Mouse (Mus musculus): ENCODE measurements around the gene Alox5ap.

Alox5ap gene

DNA sequence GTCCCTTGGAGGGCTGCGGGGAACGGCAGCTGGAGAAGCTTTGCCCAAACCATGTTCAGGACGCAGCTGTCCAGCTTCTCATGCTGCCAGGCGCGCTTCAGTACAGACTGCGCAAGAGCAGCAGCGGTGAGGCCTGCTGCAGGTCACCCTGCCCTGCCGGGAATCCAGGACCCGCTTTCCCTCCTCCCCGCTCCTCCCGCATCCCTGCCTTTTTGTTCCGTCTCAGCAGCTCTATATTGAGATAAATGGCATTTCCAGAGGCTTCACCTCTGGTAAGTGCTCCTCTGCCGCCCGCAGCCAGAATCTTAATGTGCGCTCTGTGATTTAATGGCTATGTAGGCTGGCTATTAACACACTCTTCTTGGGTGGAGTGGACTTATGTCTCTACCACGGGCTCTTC, 5.5 kb upstream of the Alox5ap start:
- DNase-seq (ENCODE audit: low spot score in 2 of 2), result no peak

DNA sequence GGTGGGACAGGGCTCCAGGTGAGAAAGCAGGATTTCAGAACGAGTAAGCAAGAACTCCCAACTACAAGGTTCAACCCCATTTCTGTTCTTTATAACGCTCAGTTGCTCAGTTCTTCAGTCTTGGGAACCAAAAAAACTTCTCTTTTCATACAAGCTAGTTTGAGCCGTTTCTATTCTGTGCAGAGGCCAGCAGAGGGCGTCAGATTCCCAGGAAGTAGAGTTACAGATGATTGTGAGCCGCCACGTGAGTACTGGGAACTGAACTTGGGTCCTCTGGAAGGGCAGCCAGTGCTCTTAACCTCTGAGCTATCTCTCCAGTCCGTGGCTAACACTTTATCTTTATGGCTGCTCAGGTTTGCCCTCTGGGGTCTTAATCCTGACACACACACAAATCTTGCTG, 3.1 kb upstream of the Alox5ap start:
- DNase-seq (ENCODE audit: low spot score in 2 of 2), result no peak

DNA sequence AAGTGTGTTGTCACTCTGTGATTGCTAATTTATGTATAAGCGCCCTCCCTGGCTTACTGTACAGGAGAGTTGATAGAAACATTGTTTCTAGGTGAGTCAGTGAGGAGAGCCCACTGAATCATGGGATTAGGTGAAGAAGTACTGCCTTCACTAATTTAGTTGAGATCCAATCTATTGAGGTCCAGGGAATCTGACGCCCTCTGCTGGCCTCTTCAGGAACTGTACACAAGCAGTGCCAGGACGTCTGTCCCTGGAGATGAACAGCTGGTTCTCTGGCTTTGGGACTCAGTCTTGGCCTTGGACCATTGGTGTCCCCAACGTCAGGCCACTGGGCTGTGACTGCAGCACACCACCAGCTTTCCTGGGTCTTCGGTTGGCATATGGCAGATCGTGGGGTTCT, 2.7 kb upstream of the Alox5ap start:
- DNase-seq (ENCODE audit: low spot score in 2 of 2), result no peak

DNA sequence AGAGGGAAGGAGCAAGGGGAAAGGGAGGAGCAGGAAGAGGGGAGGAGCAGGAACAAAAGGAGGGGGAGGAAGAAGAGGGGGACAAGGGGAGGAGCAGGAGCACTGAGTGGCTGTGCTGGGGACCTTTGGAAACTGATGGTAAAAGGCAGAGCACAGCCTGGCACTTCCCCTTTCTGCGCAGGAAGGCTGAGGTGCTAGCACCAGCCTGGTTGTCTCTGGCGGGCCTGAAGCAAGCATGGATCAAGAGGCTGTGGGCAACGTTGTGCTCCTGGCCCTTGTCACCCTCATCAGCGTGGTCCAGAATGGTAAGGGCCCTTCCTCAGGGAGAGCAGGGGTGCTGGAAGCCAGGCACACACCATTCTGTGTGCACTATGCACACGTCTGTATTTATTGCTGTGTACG, 312 bp downstream of the Alox5ap start:
- DNase-seq (ENCODE audit: low spot score in 2 of 2), result no peak

DNA sequence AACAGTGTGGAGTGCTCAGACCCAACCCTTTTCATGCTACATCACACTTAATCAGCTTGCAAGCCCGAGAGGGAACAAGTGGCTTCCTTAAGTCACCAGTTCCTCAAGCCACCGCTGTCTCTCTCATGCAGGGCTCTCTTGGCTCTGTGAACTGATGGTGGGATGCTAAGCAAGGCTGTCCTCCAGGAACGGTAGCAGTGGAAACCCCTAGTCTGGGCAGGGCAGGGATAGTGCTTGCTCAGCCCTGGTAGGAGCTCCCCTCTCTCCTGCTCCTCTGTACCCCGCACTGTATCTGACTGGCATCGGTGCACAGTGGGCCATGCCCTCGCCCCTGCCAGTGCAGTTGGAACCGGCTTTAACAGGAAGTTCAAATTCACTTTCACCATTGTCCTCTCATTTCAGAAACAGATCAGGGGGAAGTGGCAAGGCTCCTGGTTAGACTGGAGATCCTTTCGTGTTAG, 2.2 kb downstream of the Alox5ap start:
- no peak for DNase-seq (ENCODE audit: low spot score in 2 of 2)

DNA sequence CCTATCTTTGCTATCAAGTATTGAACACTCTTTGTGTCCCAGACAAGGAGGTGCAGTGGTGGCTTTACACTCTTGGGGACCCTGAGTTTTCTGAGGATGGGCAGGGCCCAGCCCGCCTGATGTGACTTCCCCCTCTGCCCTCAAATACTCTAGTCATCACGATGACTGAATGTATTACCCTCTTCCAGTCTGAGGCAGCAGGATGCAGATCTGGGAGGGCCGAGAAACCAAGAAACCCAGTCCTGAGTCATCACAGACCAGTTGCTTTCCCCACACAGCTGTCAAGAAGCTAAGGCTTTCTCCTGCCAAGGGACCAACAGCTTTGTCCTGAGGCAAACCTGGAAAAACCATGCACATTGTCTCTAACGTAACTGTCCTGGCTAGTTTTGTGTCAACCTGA, 2.9 kb downstream of the Alox5ap start:
- DNase-seq (ENCODE audit: low spot score in 2 of 2), result no peak

DNA sequence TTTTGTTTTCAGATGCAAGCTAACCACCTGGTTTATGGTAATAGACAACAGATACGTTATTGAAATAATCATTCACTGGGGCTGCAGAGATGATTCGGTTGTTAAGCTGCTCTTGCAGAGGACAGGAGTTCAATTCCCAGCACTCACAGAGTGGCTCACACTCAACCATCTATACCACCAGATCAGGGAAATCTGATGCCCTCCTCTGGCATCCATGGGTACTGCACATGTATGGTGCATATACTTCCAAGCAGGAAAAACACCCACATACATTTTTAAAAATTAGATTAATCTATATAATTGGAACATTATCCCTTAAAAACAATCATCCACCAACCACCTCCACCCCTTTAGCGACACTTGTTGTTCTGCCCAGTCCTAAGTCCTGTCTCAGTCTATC, 6.7 kb downstream of the Alox5ap start:
- no peak for DNase-seq (ENCODE audit: low spot score in 2 of 2)

DNA sequence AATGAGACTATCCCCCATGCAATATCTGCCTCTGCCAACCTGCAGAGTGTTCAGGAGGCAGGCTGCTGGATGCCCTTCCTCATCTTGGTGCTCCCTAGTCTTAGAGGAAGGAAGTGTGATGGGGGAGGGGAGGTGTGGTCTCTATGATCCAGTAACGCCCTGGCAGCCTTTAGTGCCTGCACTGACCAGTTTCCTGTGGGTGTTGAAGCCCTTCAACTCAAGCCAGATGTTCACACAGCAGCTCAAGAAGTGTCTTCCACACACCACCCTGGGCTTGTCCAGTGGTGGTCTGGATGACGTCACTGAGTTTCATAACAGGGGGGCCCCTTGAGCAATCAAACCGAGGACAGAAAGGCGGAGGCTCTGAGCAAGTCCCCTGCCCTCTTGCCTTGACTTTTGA, 8.0 kb downstream of the Alox5ap start:
- no peak for DNase-seq (ENCODE audit: low spot score in 2 of 2)

DNA sequence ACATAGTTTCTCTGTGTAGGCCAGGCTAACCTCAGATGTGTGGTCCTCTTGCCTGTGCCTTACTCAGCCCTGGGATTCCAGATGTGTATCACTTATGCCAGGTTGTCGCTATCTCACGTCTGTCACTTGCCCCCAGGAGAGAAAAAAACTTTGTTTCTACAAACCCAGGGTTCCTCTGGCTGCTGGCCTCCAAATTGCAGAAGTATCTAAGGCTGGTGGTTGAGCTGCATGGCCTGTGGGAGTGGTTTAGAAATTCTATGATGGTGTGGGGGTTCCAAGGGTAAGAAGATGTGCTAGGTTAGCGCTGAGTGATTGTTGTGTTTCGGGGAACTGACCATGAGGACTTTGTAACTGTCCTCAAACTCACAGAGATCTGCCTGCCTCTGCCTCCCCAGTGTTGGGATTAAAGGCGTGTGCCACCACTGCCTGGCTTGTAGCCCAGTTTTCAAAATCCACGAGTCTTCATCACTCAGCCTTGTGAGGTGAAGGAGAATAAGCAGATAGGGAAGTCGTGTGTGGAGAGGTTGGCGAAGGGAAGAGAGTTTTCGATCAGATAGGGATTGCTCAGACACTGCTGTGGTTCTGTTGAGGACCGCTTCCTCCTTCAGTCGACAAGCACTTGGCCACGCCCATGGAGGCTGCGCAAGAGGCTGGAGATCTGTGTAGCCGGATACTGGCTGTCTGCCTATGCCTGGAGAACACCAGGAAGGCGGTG, 10.0 kb downstream of the Alox5ap start:
- no peak for DNase-seq (ENCODE audit: low spot score in 2 of 2)

DNA sequence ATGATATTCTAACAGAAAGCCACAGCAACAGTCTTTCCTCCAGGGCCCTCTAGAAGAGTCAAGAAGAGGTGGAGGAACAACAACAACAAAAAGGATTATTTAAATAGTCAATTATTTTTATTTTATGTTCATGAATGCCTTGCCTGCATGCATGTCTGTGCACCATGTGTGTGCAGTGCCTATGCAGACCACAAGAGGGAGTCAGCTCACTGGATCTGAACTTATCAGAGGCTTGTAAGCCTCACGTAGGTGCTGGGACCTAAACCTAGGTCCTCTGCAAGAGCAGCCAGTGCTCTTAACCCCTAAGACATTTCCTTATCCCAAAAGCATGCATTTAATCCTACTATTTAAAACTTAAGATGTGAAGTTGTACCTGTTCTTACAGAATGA, 10.5 kb downstream of the Alox5ap start:
- no peak for DNase-seq (ENCODE audit: low spot score in 2 of 2)

DNA sequence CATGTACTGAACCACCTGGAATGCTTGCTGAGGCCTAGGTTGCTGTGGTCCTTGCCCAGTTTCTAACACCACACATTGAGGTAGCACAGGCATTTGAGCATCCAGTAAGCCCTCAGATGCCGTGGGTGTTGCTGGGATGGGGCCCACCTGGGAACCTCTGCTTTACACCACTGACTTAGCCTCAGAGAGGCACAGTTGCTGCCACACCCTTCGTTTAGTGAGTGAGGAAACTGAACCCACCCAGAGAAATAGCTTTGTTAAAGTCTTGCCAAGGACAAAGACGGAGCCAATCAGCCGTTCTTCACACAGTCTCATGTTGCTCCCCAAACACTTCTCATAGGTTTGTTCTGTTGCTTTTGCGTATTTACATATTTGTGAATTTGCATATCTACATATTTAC, 13.0 kb downstream of the Alox5ap start:
- DNase-seq (ENCODE audit: low spot score in 2 of 2), result no peak

DNA sequence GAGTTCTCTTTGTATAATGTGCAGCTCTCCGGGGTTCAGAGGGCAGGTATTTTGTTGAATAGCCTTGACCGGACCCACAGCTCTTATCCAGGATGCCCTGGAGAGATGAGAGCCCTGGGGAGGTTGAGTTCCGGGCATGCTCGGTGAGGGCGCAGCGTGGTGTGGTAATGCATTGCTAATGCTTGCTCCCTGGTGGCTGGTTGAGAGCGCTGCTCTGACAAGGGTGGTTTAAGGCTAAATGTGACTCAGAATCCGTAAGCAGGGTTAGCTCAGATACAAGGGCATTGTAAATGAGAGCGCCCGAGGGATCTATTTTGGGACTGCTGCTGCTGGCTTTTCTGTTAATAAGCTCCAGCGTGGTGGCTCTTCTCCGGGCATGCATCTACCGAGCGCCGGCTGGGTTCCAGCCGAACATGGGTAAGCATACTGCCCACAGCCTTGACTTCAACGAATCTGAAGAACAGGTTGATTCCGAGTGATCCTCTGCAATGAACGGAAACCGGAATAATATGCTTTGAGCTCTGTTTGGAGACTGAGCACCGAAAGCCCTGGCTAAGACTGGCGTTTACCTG, 14.8 kb downstream of the Alox5ap start:
- no peak for DNase-seq (ENCODE audit: low spot score in 2 of 2)

DNA sequence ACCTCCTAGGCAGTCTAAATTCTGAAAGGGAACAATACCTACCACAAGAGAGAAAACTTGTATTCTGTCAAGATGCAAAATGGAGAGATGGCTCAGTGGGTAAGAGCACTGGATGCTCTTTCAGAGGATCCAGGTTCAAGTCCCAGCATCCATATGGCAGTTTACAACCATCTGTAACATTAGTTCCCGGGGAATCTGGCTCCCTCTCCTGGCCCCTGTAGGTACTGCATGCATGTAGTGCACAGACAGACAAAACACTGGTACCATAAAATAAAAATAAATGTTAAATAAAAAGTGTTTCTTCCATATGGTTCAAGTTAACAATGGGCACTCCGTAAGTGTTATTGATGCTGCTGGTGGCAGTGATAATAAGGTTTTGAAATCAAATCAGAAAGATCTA, 18.4 kb downstream of the Alox5ap start:
- peak in 1 of 2 experiments; percentile 35 for DNase-seq (ENCODE audit: low spot score in 2 of 2)

DNA sequence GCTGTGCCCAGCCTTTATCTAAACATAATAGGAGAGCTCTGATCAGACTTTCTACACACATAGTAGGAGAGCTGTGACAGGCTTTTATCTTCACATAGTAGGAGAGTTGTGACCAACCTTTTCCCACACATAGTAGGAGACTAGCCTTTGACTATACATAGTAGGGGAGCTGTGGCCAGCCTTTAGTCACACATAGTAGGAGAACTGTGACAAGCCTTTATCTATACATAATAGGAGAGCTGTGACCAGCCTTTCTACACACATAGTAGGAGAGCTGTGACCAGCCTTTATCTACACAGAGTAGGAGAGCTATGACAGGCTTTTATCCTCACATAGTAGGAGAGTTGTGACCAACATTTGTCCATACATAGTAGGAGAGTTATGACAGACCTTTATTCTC, 19.3 kb downstream of the Alox5ap start:
- no peak for DNase-seq (ENCODE audit: low spot score in 2 of 2)

DNA sequence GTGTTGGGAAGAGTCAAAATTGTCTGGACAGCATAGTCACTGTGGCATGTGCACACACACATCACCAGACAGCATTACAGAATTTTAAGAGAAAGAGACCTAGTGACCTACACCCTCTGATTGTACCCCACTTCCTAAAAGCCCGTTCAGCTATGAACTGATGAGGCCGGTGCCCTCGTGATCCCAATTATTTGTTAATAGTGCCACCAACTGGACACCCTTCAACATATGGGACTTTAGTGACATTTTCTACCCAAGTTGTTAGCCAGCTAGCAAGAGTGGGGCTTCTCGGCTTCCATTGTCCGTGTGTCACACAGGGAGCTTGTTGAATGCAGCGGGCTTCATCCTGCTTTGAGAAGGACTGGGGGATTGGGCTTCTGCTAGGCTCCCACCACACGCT, 21.5 kb downstream of the Alox5ap start:
- no peak for DNase-seq (ENCODE audit: low spot score in 2 of 2)

DNA sequence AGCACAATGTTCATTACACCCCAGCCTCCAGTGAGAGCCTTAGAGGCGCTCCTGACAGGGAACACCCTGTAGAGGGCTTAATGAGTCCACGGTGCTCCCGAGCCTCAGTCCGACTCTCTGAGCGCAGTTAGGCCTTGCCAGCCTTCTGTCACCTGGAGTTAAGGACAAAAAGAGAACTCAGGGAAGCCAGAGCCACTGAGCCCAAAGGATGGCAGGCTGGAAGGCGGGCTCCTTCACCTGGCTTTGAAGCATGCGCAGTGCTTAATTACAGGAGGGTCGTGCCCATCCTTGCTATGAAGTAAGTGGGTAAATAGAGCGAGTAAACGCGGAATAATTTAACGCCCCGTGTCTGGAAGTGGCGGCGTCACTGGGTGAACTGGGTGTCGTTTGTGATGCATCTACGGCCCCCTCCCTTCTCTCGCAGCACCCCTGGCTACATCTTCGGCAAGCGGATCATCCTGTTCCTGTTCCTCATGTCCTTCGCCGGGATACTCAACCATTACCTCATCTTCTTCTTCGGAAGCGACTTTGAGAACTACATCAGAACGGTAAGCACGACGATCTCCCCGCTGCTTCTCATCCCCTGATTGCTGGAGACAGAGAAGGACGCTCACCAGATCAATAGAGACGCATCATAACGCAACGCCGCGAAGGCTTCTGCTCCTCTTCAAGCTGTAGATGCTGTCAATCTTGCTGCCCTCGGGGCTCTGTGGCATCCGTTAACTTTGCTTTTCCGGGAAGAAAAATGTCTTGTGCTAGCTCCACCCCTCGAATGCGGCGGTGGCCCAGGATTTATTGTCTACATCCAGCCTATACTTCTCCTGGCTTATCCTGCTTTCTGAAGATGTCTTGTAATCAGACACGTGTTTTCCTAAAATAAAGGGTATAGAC, 22.8 kb downstream of the Alox5ap start:
- DNase-seq (ENCODE audit: low spot score in 2 of 2), result no peak

DNA sequence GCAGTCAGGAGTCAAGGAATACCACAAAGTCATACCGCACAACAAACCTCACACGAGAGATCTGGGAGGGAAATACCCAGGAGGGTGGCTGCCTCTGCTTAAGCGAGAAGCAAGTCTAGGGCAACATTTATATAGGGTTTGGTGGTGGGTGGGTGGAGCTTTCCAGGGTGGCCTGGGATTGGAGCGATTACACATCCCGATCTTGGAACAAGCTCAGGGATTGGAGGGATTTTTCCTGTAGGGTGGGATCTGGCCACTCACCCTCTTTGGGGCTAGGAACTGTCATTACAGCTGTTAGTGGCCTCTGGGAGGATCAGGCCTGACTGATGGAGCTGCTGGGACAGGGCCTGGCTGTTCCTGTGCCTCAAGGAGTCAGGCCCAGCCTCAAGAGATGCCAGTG, 26.7 kb downstream of the Alox5ap start:
- no peak for DNase-seq (ENCODE audit: low spot score in 2 of 2)

DNA sequence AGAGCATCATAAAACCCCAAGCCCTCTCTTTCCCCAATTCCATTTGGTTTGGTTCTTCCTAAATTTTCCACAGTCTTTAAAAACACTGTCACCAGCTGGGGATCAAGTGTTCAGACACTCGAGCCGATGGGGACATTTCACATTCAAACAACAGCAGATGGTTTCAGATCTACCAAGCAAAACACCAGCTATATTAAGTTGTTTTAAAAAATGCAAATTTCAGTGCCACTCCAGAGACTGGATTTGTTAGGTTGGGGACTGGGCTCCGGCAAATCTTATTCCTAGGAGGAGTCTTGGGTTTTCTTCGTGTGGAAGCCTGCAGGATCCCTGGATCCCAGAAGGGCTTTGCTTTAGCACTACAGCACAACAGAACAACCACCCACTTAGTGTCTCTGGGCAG, 28.5 kb downstream of the Alox5ap start:
- DNase-seq (ENCODE audit: low spot score in 2 of 2), result no peak

DNA sequence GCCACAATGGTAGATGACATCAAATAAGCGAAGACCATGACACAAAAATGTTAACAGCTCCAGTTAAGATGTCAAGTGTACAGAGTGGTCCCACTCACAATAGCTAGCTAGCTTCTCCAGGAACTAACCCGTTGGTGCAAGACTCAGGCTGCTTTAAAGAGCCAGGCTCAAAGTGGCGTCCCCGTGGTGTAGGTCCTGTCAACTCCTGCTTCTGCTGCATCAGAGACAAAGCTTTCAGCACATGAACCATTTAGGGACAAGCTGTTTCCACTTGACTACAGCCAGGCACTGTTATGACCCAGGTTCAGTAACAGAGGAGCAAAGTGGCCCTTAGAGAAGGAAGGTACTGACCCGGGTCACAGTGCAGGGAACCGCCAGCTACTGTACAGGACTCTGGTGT, 32.2 kb downstream of the Alox5ap start:
- no peak for DNase-seq (ENCODE audit: low spot score in 2 of 2)

DNA sequence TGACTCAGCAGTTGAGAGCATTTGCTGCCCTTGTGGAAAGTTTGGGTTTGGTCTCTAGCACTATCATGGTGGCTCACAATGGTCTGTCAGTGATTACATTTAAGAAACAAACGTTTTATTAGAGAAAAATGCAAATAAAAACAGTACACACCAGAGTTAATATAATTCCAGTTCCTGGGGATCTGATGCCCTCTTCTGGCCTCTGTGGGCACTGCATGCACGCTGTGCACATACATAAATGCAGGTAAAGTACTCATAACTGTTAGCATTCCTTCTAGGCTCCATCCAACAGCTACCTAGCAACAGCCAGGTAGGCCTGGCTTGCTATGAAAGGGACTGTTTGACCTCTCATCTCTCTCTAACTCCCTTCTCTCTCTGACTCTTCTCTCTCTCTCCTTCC, 32.9 kb downstream of the Alox5ap start:
- no peak for DNase-seq (ENCODE audit: low spot score in 2 of 2)

DNA sequence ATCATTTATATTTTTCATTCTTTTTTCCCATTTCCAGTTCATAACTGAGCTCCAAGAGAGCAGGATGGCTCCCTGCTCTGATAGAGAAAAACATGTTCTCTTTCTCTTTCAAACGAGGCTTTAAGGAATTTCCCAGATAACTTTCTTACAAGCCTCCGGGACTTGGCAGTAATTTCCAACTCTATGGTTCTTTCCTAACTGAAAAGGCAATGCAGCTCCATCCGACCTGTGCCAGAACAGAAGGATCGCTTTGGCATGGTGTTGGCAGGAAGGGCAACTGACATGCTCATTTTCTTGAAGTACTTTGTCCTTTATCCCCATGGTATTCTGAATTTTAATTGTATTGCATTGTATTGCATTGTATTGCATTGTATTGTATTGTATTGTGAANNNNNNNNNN, 33.7 kb downstream of the Alox5ap start:
- no peak for DNase-seq (ENCODE audit: low spot score in 2 of 2)

DNA sequence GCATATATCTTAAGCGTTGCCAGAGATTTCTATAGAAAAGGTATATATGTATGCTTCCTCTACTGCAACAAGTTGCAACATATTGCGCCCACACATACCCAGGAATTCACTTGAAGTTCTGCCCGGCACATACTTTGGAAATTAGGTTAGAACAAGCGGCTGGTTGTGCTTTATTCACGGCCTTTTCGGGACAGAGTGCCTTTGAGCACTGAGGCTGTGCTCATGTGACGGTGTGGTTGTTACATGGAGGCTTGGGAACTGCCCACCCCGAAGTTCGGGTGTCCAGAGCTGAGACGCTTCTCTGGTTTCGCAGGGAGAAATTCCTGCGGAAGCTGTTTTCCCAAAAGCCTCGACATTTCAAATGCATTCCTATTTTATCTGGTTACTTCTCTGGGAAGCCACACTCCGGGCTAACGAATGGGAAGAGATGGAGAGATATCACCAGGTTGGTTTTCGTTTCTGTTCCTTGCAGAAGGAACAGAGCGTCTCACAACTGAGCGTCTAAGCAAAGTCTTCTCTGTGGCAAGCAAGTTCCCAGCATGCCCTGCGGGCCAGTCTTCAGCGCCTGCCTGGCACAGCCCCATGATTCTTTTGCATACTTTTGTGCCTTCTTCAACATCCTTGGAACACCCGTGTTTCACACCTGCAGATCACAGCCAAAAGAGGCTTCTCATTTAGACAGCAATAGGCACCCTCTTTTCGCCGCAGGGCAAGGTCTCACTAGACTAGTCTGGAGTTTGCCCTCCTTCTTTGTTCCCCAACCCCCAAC, 48.5 kb downstream of the Alox5ap start:
- no peak for DNase-seq (ENCODE audit: low spot score in 2 of 2)

Data from spleen, postnatal 14 days (tissue).